Mouse (Mus musculus) right cerebral cortex, adult 2 months (tissue): ENCODE results near the gene Rapgef4.
A peak's percentile ranks its signal among the peaks of the same experiment; 100 is the strongest.

ENCODE experiments used
- DNase-seq, 2 experiments: peaks; one replicate each; pipeline ENCODE4 v3.0.0; 2021 to 2022; ENCODE audit warnings: low spot score in 2 of 2

Gene Rapgef4

DNA sequence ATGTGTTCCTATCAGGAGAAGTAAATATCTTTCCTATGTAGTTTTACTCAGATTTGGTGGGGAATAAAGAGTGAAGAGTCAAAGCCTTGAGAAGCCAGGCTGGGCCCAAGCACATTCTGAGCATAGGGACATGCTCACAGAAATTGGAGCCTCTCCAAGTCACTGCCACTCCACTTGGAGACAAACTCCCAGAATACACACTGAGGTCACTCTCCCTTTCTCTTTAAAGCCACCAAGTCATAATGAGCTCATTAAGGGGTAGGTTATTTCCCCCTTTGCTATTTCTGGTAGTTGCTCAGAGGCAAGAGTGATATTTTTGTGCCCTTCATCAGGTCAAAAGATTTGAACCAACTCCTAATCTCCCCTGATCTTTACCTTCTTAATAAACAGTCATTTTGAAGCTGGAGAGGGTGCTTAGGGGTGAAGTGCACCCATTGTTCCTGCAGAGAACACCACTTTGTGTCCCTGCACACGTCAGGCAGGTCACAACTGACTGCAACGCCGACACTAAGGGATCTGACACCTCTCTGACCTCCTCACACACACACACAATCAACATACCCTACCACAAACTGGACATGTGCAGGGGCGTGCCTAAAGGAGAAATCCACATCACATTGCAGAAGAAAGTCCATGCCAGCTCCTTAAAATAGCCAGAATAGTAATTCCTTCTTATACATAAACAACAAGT, 288.8 kb downstream of the Rapgef4 start:
- no peak for DNase-seq

DNA sequence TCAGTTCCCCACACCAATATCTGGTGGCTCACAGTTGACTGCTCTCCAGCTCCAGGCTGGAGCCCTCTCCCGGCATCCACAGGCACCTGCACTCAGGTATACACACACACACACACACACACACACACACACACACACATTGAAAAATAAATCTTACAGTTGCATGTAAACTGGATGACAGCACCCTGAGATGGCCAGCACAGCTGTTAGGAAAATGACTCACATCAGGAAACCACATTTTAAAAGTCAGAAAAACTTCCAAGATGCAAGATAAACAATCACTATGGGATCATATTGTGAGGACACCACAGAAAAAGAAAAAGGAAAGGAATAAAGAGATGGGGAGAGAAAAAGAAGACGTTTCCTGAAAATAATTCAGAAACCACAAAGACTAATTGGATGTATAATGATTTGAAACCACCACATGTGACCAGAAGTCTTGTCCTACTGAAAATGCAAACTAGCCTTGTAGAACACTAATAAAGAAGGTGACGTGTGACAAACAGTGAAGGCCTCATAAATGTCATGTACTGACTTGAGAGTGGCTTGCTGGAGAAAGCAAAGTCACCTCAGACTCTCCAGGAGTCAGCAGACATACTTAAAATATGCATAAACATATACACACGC, 297.3 kb downstream of the Rapgef4 start:
- DNase-seq = no peak

DNA sequence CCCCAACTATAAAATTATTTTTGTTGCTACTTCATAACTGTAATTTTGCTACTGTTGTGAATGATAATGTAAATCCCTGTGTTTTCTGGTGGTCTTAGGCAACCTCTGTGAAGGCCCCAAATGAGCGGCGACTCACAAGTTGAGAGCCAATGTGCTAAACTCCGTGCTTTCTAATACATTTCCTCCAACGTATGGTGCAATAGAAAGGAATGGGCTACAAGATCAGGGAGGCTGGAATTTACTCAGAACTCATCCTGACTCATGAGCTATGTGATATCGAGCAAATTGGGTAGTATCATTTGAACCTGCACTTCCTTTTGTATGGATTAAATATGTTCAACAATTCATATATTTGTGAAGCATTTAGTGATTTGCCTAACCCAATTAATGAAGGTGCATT, 299.5 kb downstream of the Rapgef4 start:
- DNase-seq = no peak

DNA sequence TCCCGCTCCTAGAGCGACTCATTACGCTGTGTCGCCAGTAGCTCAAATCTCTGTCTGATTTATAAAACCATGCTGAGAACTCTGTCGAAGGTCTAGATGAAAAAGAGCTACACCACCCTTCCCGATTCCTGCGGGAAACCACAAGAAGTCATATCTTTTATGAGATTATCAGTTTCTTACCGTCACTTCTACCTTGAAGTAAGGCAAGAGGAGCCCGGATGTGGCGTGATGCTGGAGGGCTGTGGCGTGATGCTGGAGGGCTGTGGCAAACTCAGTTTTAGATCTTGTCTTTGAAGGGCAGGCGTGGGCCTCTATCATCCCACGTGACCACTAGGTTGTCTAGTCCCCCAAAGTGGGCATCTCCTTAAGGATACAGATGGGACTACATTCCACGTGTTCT, 300.9 kb downstream of the Rapgef4 start:
- DNase-seq = no peak

DNA sequence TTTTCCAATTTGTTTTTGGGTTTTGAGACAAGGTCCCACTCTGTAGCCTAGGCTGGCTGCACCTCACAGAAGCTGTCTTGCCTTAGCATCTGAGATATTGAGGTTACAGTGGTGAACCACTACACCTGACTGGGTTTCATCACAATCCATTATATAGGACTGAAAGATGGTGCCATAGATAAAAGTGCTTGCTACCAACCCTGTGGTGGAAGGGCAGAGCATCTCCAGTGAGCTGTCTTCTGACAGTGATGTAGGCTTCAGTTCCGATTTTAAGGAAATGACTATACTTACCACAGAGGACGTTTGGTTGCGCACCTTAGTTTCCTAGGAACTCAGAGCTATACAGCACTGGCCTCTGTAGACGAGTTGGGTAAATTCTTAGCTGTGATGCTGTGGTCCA, 301.7 kb downstream of the Rapgef4 start:
- no peak for DNase-seq

DNA sequence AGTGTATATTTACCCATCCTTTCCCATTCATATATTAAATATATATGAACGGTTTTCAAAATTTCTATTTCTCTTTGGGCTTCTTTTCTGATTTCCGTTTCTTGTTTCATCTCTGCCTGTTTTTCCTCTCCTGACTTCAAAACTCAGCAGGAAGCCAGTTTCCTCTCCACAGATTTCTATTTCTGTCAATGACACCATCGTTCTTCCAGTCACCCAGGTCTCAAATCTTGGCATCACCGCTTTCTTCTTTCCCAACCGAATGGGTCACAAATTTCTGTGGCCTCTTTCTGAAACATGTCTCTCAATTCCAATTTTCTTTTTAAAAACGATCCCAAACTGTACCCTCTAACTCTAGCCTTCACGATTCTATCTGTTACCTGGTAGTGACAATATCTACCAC, 303.6 kb downstream of the Rapgef4 start:
- DNase-seq = no peak

DNA sequence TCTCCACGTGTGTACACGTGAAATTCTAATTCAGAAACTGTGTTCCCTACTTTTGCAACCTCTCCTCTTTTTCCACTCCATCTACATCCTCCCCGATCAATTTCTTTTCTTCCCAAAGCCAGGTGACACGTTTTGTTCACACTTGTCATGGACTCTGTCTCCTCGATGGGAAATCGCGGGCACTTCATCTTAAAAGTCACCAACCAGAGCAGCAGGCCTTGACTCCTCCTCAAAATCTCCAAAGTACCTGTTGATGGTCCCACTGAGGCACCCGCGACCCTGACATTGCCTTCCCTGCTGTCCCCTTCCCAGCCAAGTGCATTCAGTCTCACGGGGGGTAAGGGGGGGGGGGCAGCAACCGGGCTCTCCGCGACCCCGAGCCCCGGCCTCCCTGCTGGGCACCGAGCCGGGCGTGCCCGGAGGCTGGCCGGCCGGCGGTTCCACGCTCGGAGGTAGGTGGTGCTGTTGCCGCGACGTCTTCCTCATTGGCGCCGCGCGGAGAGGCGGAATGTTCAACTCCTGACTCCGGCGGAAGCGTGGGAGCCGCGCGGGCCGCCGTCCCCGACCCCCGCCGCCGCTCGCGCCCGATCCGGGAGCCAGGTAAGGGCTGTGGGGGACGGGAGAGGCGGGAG, 304.3 kb downstream of the Rapgef4 start, which contains the start of gene Map3k20:
Map3k20 (plus strand) TSS at position 382 of the 632 bp plus-strand sequence.
- DNase-seq = peak; percentile 38 to 50

DNA sequence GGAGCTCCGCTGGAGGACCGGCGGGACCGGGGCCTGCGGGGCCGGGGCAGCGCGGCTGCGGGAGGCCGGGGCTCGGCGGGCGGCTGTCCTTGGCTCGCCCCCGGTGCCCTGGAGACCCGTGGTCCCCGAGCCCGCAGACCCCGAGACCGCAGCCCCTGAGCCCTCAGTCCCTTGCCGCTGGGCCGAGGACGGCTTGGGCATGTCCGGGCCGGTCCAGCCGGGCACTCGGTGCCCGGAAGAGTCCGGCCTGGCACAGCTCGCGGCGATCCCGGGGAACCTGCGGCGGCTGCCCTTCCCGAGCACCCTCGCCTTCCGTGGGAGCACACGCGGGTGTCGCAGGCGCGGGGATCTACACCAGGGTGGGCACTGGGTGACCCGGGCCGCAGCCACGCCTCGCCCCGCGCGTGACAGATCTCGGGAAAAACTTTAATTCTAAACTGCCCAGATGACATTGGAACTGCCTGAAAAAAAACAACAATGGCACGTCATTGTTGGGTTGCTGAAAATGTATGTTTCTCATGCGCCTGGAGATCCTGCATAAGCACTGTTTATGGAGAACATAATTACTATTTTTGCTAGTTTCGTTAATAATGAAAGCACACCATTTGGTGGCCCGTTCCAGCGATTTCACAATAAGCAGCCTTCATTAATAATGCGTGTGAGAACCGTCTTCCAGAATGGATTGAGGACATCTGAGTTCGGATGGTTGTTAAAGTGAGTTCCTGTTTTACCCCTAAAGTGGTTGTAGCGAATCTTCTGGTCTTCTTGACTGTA, 305.0 kb downstream of the Rapgef4 start:
- no peak for DNase-seq

DNA sequence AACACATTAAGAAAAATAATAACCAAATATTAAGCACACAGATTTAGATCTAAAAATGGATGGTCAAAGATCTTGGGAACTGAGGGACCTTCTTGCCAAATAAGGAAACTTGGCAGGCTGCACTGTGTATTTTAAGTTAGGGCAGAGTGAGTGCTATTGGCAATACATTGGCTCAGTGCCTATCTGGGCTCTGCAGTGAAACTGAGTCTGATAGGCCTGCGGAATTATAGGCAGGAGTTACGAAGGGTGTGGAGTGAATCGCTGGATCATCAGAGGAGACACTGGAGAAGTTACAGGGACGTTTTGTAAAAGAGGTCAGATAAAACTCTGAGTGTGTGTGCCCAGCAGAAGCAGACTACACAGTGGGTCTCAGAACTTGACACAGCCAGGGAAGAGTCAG, 306.1 kb downstream of the Rapgef4 start:
- no peak for DNase-seq

DNA sequence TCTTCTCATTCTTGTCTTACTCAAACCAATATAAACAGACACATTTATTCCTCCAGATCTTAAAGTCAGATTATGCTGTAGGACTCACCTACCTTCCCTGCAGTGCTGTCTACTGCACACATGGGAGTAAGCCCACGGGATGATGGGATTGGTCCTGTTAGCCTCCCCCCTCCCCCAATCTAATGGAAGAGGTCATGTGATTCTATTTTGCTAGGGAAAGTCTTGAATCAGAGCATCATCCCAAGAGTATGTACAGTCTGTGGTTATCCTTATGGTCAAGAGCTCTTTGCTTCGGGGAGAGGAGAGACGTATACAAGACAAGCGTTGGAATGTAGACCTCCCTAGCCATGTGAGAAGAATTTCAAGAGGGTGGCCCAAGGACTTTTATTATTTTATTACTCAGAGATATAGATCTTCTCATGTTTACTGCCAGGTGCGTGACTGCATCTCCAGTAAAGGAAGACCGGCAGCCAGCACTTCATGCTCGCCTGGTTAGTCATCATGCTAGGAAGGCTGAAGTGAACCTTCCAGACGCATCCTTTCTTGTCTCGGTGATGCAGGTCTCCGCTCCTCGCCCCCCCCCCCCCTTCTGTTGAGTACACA, 308.0 kb downstream of the Rapgef4 start:
- DNase-seq = no peak

DNA sequence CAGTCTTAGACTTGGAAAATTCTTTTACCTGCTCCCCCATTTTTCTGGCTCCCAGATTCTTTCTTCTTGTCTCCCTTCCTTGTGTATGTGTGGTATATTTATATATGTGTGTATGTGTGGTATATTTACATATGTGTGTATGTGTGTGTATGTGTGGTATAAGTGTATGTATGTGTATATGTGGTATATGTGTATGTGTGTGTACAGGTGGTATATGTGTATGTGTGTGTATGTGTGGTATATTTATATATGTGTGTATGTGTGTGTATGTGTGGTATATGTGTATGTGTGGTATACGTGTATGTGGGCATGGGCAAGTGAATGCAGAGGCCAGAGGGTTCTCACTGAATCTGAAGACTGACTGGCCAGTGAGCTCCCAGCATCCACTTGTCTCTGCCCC, 310.1 kb downstream of the Rapgef4 start:
- DNase-seq = no peak

DNA sequence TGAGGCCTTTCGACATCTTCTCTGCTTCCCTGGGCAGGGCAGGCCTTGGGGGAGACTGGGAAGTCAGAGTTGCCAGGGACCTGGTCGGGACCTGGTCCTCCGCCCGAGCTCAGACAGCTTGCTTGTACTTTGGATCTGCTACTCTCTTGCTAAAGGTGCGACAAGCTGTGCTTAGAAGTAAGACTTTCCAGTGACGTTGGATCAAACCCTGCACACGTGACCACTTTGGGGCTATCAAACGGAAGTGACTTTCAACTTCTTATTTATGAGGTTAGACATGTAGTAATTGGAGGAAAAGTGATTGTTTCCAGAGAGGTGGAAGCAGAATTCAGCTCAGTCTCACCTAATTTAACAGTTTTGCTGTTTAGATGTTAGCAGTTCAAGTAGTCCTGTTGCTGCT, 311.5 kb downstream of the Rapgef4 start:
- no peak for DNase-seq

DNA sequence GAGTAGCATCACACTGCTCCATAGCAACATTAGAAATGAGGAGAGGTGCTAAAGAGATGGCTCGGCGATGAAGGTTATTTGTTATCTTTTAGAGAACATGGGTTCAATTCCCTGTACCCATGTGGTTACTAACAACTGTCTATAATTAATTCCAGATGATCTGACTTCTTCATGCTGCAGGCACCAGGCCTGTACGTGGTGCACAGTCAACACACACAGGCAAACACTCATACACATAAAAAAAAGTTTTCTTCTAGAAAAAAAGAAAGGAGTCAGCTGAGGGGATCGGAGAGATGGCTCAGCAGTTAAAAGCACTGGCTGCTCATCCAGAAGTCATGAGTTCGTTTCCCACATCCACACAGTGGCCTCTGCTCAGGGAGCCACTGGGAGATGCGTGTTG, 314.0 kb downstream of the Rapgef4 start:
- no peak for DNase-seq

DNA sequence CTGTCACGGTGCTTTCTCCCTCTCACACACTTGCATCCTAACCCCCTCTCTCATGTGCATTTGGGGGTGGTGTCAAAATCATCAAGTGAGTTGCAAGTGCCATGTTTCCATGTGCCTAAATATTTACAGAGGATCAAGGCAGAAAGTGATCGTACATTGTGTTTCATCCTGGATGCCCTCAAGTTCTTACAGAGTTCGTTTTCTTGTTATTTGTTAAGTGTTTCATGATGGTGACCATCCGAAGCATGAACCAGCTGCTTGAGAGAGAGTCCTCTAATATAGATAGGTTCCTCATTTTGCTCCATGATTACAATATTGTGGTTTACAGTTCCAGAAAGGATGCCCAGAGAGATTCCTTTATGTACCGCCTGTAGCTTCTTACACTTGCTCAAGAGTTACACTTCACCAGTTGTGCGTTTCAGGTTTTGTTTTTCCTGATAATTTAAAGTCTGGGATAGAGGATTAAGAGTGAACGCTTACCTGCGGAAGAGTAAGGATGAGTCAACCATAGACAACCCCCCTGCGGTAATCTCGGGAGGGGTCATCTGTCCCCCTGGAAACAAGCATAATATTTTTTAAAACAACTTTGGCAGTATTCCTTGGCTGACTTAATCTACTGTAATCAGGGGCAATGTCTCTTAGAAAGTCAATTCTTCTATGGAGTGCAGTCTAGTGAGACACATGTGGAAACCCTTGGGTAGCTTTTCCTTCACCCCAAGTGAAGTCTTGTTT, 316.1 kb downstream of the Rapgef4 start:
- no peak for DNase-seq

DNA sequence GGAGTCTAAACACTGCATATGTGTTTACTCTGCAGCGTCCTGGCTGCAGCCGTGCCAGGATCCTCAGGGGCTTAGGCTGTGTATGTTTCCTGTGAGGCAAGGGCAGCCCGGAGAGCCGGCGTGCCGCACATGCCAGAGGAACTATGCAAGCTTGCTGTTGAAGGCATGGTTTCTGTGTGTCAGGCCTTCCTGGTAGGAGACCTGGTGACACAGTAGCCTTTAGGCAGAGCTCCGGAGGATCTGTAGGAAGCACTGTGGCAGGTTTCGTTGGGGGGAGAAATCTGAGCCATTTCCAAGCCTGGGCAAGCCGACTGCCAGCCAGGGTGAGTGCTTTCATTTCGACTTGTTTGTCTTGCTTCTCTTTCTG, 316.7 kb downstream of the Rapgef4 start:
- no peak for DNase-seq

DNA sequence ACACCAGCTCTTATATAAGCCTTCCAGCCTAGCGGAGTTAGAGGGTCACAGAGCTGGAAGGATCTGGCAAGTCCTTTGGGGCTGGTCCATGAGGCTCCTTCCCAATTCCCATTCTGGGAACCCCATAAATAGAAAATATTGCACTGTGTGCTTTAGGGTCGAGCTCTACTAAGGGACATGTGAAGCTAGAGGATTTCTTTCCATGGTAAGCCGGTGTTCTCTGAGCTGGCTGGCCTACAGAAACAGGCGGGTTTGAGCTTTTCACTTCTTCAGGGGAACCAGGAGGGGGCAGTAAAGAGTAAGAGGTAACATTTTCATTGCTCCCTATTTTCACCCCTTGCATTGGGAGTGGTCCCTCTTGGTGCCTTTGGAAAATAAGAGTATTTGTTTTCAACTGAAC, 317.4 kb downstream of the Rapgef4 start:
- no peak for DNase-seq

DNA sequence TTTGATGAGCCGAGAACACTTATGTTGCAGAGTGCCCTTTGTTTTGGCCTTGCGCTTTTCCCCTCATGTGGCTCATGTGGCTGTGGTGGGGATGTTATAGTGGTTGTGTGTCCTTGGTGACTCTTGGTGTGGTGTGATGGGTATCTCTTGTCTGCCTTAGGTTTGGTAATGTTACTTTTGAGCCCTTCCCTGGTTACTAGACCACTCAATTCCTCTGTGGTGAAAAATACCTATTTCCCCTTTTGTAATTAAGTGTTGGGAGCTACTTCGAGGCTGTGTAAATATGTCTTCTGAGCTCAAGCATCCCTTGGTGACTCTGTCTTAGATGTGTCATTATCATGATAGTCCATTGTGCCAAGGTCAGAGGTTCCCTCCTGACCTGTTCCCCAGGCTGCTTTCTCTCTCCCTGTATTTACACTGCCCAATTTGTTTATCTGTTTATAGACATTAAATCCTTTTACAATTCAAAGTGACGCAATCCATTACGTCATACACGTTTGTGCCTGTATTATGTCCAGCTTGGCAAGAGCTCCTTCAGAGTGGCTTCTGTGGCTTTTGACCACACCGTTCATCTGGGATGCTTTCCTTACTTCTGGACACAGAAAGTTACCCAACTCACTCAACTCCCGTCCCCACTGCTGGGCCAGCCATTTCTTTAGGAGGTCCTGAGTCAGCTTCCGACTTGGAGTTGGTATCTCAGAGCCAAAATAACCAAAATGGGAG, 320.3 kb downstream of the Rapgef4 start:
- DNase-seq = no peak

DNA sequence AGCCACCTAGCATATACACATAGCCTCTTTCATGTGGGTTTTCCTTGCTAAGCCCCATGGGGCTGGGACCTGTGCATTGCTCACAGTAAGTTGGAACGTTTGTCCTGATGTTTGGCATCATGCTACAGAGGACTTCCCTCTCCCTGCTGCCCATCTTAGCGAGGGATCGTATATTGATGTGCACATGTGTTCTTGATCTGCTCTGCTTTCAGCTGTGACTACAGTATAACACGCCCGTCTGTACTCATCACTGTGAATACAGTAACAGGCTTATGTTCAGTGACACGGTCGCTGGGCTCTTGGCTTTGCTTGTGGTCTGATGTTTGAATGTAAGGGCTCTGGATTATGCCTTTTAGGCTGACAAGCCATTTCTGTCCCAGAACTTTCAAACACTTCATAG, 324.7 kb downstream of the Rapgef4 start:
- DNase-seq = no peak
